Mouse (Mus musculus) cerebellum, adult 2 months (tissue): ENCODE results near the gene Peli2.

Experiments
- CTCF ChIP-seq: fragments of 200-500 bp; IDR thresholded peaks from 2 replicates; pipeline ENCODE4 v1.5.1; 2011; ENCODE audit warnings: low read depth, mild to moderate bottlenecking, control low read depth, low read length, moderate library complexity, borderline replicate concordance; ENCODE audit not compliant: insufficient read depth
- POLR2A ChIP-seq: fragments of 200-500 bp; IDR thresholded peaks from 2 replicates; pipeline ENCODE4 v1.6.1; 2011; ENCODE audit warnings: low read length, control low read depth, borderline replicate concordance; ENCODE audit not compliant: insufficient read depth

GRCm38 (mm10) chr14:48138138-48138537 is 17.5 kb downstream of the Peli2 start:
- peak; percentile 66 for TF ChIP-seq CTCF
- TF ChIP-seq POLR2A: no peak
